Comparison of ENCODE assay signal across 19 mouse cellular contexts in the genomic region with DNA sequence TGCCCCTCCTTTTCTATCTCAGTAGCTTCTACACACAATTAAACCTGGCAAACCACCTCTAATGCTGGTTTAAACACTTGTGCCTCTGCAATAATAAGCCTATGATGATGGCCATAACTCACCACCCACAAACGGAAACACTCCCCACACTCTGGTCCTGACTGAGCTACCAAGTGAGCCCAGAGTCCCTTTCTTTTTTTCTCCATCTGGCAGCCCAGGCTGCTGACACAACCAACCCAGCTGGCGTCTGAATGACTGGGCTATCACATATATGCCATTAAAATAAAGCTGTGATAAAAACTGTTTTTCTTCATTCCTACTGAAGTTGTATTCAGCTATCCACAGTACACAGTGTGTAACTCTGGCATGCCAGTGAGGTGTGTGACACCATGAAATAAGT. TPM values are rescaled to one million over a fixed set of nuclear protein-coding genes. Genes with fewer than 3 reads are reported as not detected.
DNase-seq lines count a peak whose midpoint lies in the region; ATAC-seq and TF ChIP-seq lines count a peak whose summit lies in the region.
"Had no signal": no experiment of that assay in that cellular context is flagged by ENCODE, and none has a peak within 500 bp of the region (broad histone marks: within the 10 kb centered on the region; RNA-seq: fewer than 3 reads in every experiment).

No protein-coding gene starts in this region.

- H3K4me2 ChIP-seq in forebrain, embryonic 16.5 days (ENCODE audit: low read length) = no peak overlapping the region
- H3K4me2 ChIP-seq: embryonic facial prominence, embryonic 12.5 days; heart, embryonic 12.5 days; hindbrain, embryonic 15.5 days had no signal

- ATAC-seq in forebrain, embryonic 16.5 days = peak; percentile 64
- ATAC-seq: intestine, embryonic 16.5 days had no signal

- H3K9ac ChIP-seq in forebrain, embryonic 16.5 days (replicated peaks; ENCODE audit: low read depth, low read length) = no peak overlapping the region
- H3K9ac ChIP-seq: embryonic facial prominence, embryonic 12.5 days; heart, embryonic 12.5 days; hindbrain, embryonic 15.5 days had no signal

- DNase-seq in forebrain, embryonic 10.5 days (ENCODE audit: extremely low spot score, low spot score) = no peak
- peak; percentile 35 to 44 for DNase-seq in layer of hippocampus, adult 2 months (ENCODE audit: low spot score in 2 of 2)
- no peak for DNase-seq in layer of hippocampus, postnatal 10 days (ENCODE audit: low spot score in 2 of 2)
- peak; percentile 52 for DNase-seq in brain, adult 2 months (ENCODE audit: low read depth, low spot score)
- DNase-seq in adrenal gland, adult 18-20 months (ENCODE audit: low spot score in 2 of 2) = no peak
- DNase-seq in left cerebral cortex, adult 9 months (ENCODE audit: low spot score in 2 of 2) = no peak
- DNase-seq: adrenal gland, postnatal 10 days; cerebellum, adult 11-12 months; cerebellum, adult 9-10 months; cerebellum, postnatal 25 days; gastrocnemius, postnatal 25 days; heart, postnatal 36 days had no signal

- 67% methylated on average over 2 of the region's 2 CpGs for WGBS in forebrain, embryonic 16.5 days
- 89% methylated on average over 2 of the region's 2 CpGs for WGBS in forebrain, embryonic 10.5 days

- H3K27ac ChIP-seq in forebrain, embryonic 16.5 days (ENCODE audit: low read length) = peak overlapping the region; percentile 1; the same call in 1 of the 2 replicates
- no peak overlapping the region for H3K27ac ChIP-seq in forebrain, embryonic 10.5 days
- 0 out of 2 replicates have a peak overlapping the region, but pooled peaks have one; percentile 2 for H3K27ac ChIP-seq in layer of hippocampus, adult 2 months
- H3K27ac ChIP-seq: embryonic facial prominence, embryonic 12.5 days; hindbrain, embryonic 15.5 days had no signal

- TF ChIP-seq CTCF in layer of hippocampus, adult 2 months (conservative IDR thresholded peaks at IDR 0.05) = no peak

- peaks cover 14% of the 10 kb centered on the region; the same call in 1 of the 2 replicates for H3K36me3 ChIP-seq in forebrain, embryonic 16.5 days (ENCODE audit: control insufficient read depth, insufficient read depth)
- peaks cover 95% of the 10 kb centered on the region for H3K36me3 ChIP-seq in forebrain, embryonic 10.5 days (replicated peaks)

- no peaks in the 10 kb centered on the region for H3K9me3 ChIP-seq in forebrain, embryonic 16.5 days (ENCODE audit: control insufficient read depth, low read length)
- H3K9me3 ChIP-seq in forebrain, embryonic 10.5 days = no peaks in the 10 kb centered on the region
- H3K9me3 ChIP-seq: embryonic facial prominence, embryonic 12.5 days; G1E; heart, embryonic 12.5 days; hindbrain, embryonic 15.5 days had no signal

- H3K4me1 ChIP-seq in forebrain, embryonic 16.5 days (replicated peaks; ENCODE audit: control insufficient read depth, insufficient read depth, low read length) = no peaks in the 10 kb centered on the region
- H3K4me1 ChIP-seq in forebrain, embryonic 10.5 days = no peaks in the 10 kb centered on the region
- H3K4me1 ChIP-seq: embryonic facial prominence, embryonic 12.5 days; heart, embryonic 12.5 days; hindbrain, embryonic 15.5 days had no signal

- H3K4me3 ChIP-seq in forebrain, embryonic 16.5 days (replicated peaks; ENCODE audit: low read length) = no peak overlapping the region
- H3K4me3 ChIP-seq in forebrain, embryonic 10.5 days = no peak overlapping the region
- H3K4me3 ChIP-seq in layer of hippocampus, adult 2 months = no peak overlapping the region
- H3K4me3 ChIP-seq: embryonic facial prominence, embryonic 12.5 days; heart, embryonic 12.5 days; hindbrain, embryonic 15.5 days had no signal

- no peaks in the 10 kb centered on the region for H3K27me3 ChIP-seq in forebrain, embryonic 16.5 days (replicated peaks; ENCODE audit: control insufficient read depth, insufficient read depth, low read length)
- H3K27me3 ChIP-seq in forebrain, embryonic 10.5 days (ENCODE audit: poor library complexity, severe bottlenecking) = no peaks in the 10 kb centered on the region
- H3K27me3 ChIP-seq: CH12.LX; embryonic facial prominence, embryonic 12.5 days; heart, embryonic 12.5 days; hindbrain, embryonic 15.5 days had no signal

RNA-seq across cellular contexts. Expression of gene Tubgcp3, which starts 36.7 kb away (rescaled TPM):
- polyA plus RNA-seq in forebrain, embryonic 16.5 days (2015; fragmentation: Nextera tagmentation; extraction: Ambion mirVana) = 43.9 and 47.7 TPM in 2 replicates
- 60.1 and 62.2 TPM in 2 replicates for polyA plus RNA-seq in forebrain, embryonic 10.5 days (2016; fragmentation: Nextera tagmentation; extraction: Ambion mirVana)
- 10 to 100 TPM; 35.7 to 37.4 TPM for total RNA-seq in layer of hippocampus, adult 2 months (2021)
- 10 to 100 TPM; 33.0 to 33.5 TPM for total RNA-seq in layer of hippocampus, postnatal 10 days (2021)
- total RNA-seq in adrenal gland, adult 18-20 months (2021) = 10 to 100 TPM; 27.5 to 33.8 TPM

Comparison
In these comparisons a context has a peak if more than half of its experiments do, and no peak if none do; other contexts are left out.
1. DNase-seq: peak in layer of hippocampus, adult 2 months (2 of 2) and brain, adult 2 months (single experiment); none in forebrain, embryonic 10.5 days (single experiment), layer of hippocampus, postnatal 10 days (0 of 2), adrenal gland, adult 18-20 months (0 of 2) and left cerebral cortex, adult 9 months (0 of 2).